Mouse (Mus musculus): ENCODE results near the gene Klf17.

- TF ChIP-seq POLR2A (IDR thresholded peaks at IDR 0.05; ENCODE audit: borderline replicate concordance, insufficient read depth, low read length), result no peak
- TF ChIP-seq CTCF (IDR thresholded peaks at IDR 0.05; ENCODE audit: borderline replicate concordance, insufficient read depth, low read depth, low read length), result no peak
Measured at GRCm38 (mm10) chr4:117813591-117814192, 48.2 kb upstream of the Klf17 start.

All from cerebellum, adult 2 months (tissue).